Mouse (Mus musculus): ENCODE data around the gene Bloc1s3. TPM values are rescaled to one million over a fixed set of nuclear protein-coding genes. Genes with fewer than 3 reads are reported as not detected.

Gene Bloc1s3
- total RNA-seq (2021), result 1 to 10 TPM; 7.7 to 8.1 TPM
- long read RNA-seq, experiment 1, transcript Bloc1s3-201 (2 exons, 3,188 nt), result major isoform, 10 of 11 reads
- long read RNA-seq, experiment 1, partial matches to known transcripts, result 0 of 11 reads
- long read RNA-seq, experiment 1, other reads (novel, unspliced or antisense), result 1 of 11 reads
- long read RNA-seq, experiment 2, transcript Bloc1s3-201 (2 exons, 3,188 nt), result major isoform, 5 of 7 reads
- long read RNA-seq, experiment 2, partial matches to known transcripts, result 0 of 7 reads
- long read RNA-seq, experiment 2, other reads (novel, unspliced or antisense), result 2 of 7 reads

DNA sequence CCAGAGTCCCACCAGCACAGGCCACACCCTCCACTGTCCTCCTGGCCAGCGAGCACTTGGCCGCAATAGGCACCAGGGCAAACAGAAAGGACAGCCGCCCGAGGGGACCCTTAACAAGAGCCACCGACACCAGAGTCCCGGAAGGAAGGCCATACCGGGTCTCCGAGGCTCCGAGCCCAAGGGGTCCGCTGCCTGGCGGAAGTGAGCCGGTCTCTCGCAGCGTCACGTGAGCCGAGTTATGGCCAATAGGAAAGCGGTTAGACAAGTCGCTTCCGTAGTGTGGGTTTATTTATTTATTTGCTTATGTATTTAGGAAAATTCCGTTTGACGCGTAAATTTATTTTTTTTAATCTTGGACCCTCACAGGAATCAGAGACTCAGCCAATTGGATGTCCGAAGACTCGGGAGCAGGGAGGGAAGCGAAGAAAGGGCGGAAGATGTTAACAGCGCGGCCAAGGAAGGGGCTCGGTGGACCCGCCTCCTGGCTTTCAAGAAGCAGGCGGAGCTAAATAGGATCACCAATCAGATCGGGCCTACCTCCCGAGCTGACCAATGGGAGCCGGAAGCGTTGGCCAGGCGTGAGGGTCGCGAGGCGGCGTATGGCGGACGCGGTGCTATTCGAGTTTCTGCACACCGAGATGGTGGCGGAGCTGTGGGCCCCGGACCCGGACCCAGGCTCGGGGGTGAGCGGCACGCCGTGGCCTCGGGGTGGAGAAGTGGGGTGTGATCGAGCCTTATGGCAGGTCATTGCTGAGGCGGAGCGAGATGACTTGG, at the start of gene Bloc1s3, which contains the start of gene Trappc6a:
Gene Bloc1s3, minus strand, starts transcription at position 218 of the 774 bp plus-strand sequence.
Gene Trappc6a, plus strand, starts transcription at position 246 of the 774 bp plus-strand sequence.
- DNase-seq (ENCODE audit: low spot score in 2 of 2), result peak; percentile 78 to 88

DNA sequence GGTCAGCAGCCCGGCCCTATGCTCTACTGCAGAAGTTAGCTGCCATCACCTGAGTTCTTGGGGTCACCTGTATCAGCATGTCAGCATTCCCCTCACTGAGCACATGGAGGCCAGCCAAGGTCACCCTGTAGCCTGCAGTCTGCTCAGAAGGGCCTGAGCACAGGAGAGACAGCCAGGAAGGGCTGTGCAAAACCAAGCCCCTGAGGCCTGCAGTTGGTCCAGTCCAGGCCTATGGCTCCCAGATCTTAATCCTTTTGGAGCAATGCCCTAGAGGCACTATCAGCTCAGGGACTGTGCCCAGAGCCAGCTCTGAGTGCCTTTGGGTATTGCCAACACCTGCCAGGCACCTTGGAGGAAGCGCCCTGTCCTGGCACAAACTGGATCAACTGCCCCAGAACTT, 48.9 kb upstream of the Bloc1s3 start:
- DNase-seq (ENCODE audit: low spot score in 2 of 2), result no peak

DNA sequence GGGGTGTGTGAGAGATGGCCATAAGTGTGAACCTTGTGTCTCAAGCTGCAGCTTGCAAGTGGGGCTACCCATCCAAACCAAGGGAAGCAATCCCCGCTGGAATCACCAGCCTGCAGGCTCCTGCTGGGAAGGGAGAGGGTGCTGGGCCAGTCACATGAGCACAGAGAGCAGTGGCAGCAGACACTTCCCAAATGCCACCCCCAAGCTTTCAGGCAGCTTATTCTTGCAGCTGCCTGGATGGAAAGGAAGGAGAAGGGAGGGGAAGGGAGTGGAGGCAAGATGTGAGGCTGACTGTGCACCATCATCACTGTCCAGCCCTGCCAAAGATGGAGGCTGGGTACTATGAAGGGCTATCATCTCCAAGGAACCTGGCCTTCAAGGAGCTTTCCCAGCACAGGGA, 46.0 kb upstream of the Bloc1s3 start:
- no peak for DNase-seq (ENCODE audit: low spot score in 2 of 2)

DNA sequence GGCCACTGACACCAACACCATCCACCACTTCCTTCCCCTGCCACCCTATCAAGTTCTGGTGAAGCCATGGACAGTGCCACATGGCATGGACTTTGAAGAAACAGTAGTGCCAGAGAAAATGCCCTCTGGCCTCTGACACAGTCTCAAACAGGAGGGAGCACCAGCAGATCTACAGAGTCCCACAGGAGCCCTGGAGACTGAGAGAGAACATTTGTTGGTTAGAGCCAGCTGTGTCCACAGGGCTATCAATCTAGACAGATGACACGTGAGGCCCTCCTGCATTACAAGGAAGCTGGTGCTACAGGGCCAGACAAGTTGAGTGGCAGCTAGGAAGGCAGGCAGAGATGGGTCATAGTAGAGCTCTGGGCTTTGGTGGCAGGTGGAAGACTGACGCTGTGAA, 44.3 kb upstream of the Bloc1s3 start:
- no peak for DNase-seq (ENCODE audit: low spot score in 2 of 2)

DNA sequence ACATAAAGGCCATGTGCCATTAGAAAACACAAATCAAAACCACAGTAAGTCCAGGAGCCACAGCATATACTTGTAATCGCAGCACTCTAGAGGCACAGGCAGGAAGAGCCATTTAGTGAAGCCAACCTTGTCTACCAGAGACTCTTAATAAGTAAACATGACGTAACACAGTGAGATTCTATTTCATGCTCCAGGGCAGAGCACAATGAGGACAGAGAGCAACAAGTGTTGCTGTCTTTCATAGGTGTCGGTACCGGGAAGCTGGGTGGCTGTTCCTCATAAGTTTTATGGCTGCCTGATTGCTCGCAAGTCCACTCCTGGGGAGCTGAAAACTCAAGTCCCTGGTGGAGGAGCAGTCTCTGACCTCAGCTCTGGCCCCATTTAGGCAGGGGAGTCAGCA, 43.5 kb upstream of the Bloc1s3 start:
- no peak for DNase-seq (ENCODE audit: low spot score in 2 of 2)

DNA sequence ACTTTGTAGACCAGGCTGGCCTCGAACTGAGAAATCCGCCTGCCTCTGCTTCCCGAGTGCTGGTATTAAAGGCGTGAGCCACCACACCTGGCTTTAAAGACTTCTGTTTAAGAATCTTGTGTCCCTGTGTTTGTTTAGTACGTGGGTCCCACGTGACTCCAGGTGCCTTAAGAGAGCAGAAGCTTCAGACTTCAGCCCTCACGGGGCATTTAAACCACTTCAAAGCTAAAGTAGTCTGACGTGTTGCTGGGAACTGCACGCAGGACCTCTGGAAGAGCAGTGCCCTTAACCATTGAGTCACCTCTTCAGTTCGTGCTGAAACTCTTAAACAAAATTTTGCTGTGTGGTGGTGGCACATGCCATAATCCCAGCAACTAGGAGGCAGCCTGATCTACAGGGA, 41.2 kb upstream of the Bloc1s3 start:
- DNase-seq (ENCODE audit: low spot score in 2 of 2), result no peak

DNA sequence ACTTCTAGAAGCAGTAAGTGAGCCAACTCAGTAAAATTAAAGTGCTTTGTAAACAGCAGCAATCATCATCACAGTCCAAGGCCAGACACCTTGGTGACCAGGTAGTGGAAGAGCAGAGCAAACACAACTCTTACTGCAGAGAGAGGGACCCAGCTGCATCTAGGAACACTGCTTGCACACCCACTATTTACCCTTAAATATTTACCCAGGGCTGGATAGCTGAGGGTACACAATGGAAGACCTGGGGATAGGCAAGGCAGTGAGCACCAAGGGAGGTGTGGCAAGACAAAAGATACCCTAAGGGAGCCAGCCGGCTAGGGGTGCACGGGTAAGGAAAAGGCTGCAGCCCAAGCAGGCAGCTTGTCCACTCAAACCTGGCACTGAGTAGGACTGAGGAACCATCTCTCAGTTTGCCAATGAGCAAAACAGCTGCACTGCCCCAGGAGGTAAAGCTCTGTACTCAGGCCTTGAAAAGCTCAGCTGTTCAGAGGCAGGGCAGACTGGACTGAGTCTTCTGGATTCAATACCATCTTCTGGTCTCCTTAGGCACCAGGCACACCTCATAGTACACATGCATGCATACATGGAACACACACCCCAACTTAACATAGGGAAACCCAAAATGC, 39.3 kb upstream of the Bloc1s3 start:
- DNase-seq (ENCODE audit: low spot score in 2 of 2), result no peak

DNA sequence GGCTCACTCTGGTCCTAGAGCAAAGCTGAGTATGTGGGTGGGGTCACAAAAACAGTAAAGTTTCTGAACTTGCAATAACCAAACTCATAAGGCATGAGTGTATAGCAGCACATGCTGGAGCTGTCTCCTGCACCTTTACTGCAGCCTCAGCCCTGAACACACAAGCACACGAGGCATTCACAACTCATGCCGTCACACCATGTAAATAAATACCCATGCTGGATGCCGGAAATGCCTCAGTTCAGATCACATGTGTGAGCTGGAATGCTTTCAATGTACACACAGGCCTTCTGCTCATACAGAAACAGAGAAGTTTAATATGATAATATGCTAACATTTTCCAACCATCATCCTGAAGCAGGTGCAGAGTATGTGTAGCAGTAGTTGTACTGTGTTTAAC, 37.8 kb upstream of the Bloc1s3 start:
- DNase-seq (ENCODE audit: low spot score in 2 of 2), result no peak

DNA sequence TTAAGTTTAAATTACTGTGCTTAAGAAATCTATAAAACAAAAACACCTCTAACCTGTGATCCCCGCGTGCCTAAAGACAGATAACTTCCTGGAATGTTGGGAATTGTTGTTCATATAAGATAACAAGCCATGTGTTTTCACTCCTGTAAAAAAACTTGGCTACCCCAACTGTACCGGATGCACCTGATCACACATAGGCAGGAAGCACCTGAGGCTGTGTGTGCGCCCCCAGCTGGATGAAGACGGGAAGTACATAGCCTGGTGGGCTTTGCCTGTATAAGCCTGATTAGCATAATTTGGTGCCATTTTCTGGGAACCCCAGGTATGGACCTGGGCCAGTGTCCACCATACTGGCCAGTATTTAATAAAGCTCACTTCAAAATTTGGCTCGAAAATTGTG, 35.4 kb upstream of the Bloc1s3 start:
- no peak for DNase-seq (ENCODE audit: low spot score in 2 of 2)

DNA sequence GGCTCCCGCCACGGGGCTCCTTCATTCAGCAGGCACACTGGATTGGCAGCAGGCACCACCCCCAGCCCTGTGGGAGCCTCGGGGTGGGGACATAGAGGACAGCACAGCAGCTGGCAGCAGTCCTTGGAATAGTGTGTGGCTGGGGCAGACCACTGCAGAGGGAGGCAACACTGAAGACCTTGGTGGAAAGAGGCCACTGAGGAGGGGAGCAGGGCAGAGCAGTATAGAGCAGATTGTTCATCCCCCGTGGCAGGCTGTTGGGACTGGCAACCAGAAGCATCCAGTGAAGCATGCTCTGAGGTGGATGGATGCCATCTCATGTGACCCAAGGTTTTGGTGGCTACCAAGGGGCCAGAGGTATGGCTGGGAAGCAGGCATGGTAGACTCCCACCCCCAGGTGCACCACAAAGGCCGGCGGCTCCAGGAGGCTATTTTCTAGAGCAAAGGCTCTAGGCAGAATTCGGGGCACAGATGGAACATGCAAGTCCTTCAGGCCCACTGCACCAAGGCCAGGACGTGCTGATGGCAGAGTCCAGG, 34.1 kb upstream of the Bloc1s3 start:
- DNase-seq (ENCODE audit: low spot score in 2 of 2), result no peak

DNA sequence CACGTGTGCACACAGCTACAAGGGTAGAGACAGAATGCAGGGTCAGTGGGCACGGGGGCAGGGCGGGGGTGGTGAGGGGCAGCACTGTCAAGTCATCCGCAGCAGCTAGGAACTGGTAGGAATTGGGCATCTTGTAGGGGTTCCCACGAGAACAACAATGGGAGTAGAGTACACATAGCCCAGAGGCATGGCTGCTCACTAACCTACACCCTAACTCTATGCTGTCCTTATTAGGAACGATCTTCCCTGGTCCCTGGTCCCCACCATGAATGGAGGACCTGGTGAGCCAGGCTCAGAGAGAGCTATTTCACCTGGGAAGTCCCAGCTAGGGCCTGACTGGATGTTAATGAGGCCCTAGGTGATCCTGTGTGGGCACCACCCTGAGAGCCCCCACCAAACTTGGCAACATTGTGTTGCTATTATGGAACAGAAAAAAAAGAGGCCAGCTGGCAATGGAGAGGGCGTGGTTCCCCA, 33.6 kb upstream of the Bloc1s3 start:
- DNase-seq (ENCODE audit: low spot score in 2 of 2), result no peak

DNA sequence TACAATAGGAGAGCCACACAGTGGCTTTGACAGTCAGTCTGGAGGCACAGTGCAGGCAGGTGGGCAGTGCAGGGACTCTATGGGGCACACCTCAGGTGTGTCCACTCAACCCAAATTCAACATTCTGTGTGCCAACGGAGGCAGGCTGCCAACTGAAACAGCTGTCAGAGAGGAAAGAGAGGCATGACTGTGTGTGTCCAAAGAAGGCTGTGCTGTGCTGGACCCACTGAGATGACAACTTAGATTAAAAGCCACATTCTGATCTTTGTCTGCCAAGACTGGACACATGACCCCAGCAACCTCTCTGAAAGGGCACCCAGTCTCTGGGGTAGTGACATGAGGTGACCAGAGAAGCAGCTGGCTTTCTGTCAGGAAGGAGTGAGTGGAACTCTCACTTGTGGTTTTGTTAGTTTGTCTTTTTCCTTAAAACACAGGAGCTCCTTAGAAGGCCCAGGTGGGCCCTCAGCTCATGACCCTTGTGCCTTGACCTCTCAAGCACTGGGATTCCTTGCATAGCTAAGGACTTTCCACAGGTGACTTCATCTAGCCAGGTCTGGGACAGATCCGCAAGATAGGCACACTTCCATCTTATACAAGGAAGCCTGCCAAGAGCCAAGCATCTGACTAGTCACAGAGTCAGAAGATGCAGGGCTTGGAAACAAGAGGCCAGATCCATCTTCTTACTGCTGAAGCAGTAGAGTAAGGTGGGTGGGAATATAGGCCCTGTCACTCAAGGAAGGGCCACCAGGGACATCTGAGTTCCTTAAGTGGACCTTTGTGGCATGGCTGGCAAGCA, 32.8 kb upstream of the Bloc1s3 start:
- no peak for DNase-seq (ENCODE audit: low spot score in 2 of 2)

DNA sequence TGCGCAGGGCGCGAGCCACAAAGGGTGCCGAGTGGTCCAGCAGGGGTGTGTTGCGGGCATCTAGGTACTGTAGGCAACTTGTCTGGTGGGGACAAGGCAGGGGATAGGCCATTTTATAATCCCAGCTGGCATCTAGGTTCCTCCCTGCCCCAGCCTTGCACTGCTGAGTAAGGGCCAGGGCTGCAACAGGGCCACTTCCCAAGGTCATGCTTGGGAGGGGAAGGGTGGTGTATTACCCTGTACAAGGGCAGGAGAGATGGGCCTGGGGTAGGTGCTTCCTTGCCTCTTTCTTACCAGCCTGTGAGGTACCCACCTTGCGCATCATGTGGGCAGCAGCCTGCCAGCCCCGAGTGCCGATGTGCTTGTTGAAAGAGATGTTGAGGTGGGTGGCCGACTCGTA, 26.5 kb upstream of the Bloc1s3 start:
- DNase-seq (ENCODE audit: low spot score in 2 of 2), result no peak

DNA sequence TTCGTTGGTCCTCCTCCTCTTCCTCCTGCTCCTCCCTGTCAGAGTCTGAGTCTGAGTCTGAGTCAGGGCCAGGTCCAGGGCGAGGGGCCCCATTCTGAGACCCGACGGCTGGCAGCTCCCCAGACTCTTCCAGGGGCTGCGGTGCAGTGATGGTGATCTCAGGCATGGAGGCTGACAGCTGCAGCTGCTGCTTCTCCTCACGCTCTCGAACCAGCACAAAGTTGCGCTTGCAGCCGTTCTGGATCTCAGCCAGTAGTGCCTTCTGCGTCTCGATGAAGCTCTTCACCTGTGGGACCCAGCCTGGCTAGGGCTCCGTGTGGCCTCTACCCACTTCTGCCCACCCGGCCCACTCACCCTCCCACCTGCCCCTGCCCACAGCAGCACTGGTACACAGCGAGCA, 24.1 kb upstream of the Bloc1s3 start:
- no peak for DNase-seq (ENCODE audit: low spot score in 2 of 2)

DNA sequence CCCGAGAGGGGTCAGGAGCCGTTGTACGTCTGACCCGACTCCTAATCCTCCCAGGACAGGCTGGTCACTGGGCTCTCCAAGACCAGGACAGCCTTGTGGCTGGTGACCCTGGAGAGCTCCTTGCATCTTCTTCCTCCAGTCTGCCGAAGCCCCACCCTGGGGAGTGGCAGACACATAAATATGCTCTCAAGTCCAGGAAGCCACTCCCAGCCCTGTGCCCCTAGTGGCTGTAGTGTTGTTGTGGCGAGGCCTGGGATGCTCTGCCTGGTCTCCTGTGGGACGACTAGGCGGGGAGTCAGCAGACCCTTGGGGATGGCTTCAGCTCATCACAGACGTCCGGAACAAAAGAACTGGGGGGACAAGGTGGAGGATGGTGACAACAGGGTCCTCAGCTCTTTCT, 22.9 kb upstream of the Bloc1s3 start:
- DNase-seq (ENCODE audit: low spot score in 2 of 2), result no peak

DNA sequence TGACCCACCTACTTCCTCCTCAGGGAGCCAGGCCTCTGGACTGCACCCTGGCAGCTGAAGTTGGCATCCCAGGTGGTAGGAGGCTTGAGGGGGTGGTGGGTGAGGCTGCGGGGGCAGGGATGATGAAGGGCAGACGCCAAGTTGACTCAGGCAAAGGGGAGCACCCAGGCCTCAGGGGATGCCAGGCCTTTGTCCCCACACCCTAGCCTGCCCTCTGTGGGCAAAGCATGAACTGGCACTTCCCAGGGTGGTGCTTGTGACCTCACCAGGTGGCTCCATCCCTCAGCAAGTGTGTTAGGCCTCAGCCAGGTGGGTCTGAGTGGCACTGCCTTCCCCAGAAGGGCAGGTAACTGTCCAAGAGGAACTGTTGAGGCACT, 16.9 kb upstream of the Bloc1s3 start:
- DNase-seq (ENCODE audit: low spot score in 2 of 2), result no peak

DNA sequence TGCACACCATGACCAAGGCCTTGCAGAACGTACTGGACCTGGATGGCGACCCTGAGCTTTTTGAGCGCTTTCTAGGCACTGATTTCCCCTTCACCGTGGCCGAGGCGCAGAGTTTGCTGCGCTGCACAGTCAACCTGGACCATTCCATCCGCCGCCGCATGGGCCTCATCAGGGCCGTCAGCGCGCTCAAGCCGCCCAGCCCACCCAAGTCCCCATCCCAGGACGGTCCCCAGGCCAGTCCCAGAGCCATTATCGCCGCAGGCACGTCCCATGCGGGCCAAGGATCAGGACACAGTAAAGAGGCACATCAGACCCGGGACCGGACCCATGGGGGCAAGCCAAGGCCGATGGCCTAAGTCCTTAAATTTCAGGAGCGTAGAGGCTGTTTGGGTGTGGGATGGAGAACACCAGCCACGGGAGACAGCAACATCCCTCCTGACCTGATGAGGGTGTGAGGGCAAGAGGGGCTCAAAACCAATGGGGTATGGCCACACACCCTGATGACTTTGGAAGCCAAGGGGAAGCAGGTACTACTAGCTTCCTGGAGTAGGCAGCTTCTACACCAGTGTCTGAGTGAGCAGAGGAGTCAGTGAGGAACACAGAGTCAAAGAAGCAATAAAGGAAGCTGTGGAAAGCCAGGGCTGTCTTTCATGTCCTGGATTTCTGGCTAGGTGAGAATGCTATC, 16.4 kb upstream of the Bloc1s3 start:
- DNase-seq (ENCODE audit: low spot score in 2 of 2), result no peak

DNA sequence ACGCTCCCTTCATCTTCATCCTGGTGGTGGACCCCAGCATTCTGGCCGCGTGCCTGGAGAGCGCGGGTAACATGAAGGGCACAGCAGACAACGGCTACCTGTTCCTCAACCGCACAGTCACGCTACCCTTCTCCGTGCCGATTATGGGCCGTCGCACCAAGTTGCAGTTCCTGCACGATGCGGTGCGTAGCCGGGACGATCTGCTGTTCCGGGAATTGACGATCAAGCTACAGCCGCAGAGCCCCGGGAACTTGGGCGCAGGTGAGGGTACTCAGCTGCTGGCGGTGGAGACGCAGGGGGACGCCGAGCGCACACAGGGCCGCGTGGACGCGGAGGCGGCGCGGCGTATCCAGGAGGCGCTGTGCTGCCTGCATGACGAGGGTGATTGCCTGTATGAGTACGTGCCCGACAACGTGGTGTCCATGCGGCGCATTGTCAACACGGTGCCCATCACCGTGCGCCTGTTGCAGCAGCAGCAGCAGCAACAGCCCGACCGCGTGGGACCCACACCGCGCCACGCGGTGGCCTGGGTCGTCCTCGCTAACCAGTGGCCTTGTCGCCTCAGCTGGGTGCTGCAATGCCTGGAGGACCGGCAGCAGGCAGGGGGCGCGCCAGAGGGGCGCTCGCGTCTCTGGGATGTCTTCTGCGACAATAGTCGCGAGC, 15.7 kb upstream of the Bloc1s3 start:
- DNase-seq (ENCODE audit: low spot score in 2 of 2), result peak in 1 of 2 experiments; percentile 40

DNA sequence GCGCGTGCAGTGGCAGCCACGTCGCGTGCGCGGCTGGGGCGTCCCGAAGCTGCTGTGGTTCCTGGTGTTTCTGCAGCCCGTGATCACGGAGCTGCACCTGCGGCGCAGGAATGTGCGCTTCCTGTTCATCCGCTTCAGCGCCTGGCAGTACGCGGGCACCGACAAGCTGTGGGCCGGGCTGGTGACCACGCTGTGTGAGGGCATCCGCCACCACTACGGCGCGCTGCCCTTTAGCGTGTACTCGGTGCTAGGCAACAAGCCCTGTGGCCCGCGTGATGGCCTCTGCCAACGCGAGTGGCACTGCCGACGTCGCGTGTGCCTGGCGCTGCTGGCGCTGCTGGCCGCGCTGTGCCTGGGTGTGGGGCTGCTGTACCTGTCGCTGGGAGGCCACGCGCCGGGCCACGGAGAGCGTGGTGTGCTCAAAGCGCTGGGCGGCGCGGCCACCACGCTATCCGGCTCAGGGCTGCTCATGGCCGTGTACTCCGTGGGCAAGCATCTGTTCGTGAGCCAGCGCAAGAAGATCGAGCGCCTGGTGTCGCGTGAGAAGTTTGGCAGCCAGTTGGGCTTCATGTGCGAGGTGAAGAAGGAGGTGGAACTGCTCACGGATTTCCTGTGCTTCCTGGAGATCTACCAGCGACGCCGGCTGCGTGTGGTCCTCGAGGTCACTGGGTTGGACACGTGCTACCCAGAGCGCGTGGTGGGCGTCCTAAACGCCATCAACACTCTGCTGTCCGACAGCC, 15.0 kb upstream of the Bloc1s3 start:
- no peak for DNase-seq (ENCODE audit: low spot score in 2 of 2)

Data from adrenal gland, postnatal 4 days (tissue).